Mouse (Mus musculus): ENCODE results near the gene Tcte3.
"Not testable (repeated sequence)": the region's sequence is repeated elsewhere in the genome, so short reads cannot be mapped to it uniquely, and the experiment has no call there.

GRCm38 (mm10) chr17:15052766-15053165 is 11.5 kb upstream of the Tcte3 start:
- not testable (repeated sequence) for TF ChIP-seq FLI1 (IDR thresholded peaks at IDR 0.05; ENCODE audit: low read length); GATA1 (IDR thresholded peaks at IDR 0.05; ENCODE audit: borderline replicate concordance, low read length)
